Mouse (Mus musculus) limb, embryonic 12.5 days (tissue): ENCODE results near the gene Tnfrsf11a. TPM values are rescaled to one million over a fixed set of nuclear protein-coding genes. Genes with fewer than 3 reads are reported as not detected.

Source experiments
- polyA plus RNA-seq: library from polyadenylated mRNA; unstranded; fragments of >200 nt; fragmentation: Nextera tagmentation; extraction: Ambion mirVana; gene quantifications from 2 replicates; pipeline ENCODE4 v1.2.1, GENCODE M21; 2016

Gene Tnfrsf11a
- polyA plus RNA-seq, 1 experiment from 2014 or later: 0.44 TPM

Other genes with a start within 250 kb of the Tnfrsf11a start
- 18.1 and 21.8 TPM in 2 replicates for gene Pign, start 117.0 kb upstream of the Tnfrsf11a start, polyA plus RNA-seq
- gene Relch, start 116.9 kb upstream of the Tnfrsf11a start, polyA plus RNA-seq: 28.0 and 29.7 TPM in 2 replicates
- 1.7 and 1.8 TPM in 2 replicates for gene Zcchc2, start 209.7 kb downstream of the Tnfrsf11a start, polyA plus RNA-seq